Mouse (Mus musculus) forebrain, embryonic 11.5 days (tissue): ENCODE measurements around the gene Gm10295. TPM values are rescaled to one million over a fixed set of nuclear protein-coding genes. Genes with fewer than 3 reads are reported as not detected.

Source experiments
- ATAC-seq: fragments of 200-750 bp; cut with Nextera tagmentation; replicated peaks from 2 replicates; pipeline ENCODE4 v1.8.0; 2017; ENCODE audit warnings: moderate TSS enrichment; ENCODE audit not compliant: low FRiP score
- DNase-seq: peaks from one replicate; pipeline ENCODE4 v3.0.0-alpha.2; 2017; ENCODE audit warnings: low spot score
- H3K27ac ChIP-seq: fragments of 300-500 bp; sonication (generic); 2 replicates; pipeline ENCODE4 v1.5.1; 2014; ENCODE audit warnings: low read depth, low read length
- H3K27me3 ChIP-seq: fragments of 300-500 bp; sonication (generic); 2 replicates; pipeline ENCODE4 v1.6.1; 2014; ENCODE audit warnings: mild to moderate bottlenecking, low read length, mixed read lengths; ENCODE audit not compliant: control insufficient read depth, insufficient read depth
- H3K36me3 ChIP-seq: fragments of 300-500 bp; sonication (generic); 2 replicates; pipeline ENCODE4 v1.6.1; 2014; ENCODE audit warnings: mild to moderate bottlenecking, low read length, moderate library complexity, mixed read lengths; ENCODE audit not compliant: control insufficient read depth, insufficient read depth
- H3K4me1 ChIP-seq: fragments of 300-500 bp; sonication (generic); replicated peaks from 2 replicates; pipeline ENCODE4 v1.6.1; 2014; ENCODE audit warnings: low read length, mixed read lengths; ENCODE audit not compliant: control insufficient read depth, insufficient read depth
- H3K4me2 ChIP-seq: fragments of 300-500 bp; sonication (generic); 2 replicates; pipeline ENCODE4 v1.6.1; 2014; ENCODE audit warnings: low read depth, mild to moderate bottlenecking, low read length, moderate library complexity, mixed read lengths; ENCODE audit not compliant: severe bottlenecking
- H3K4me3 ChIP-seq: fragments of 300-500 bp; sonication (generic); 2 replicates; pipeline ENCODE4 v1.5.1; 2014; ENCODE audit warnings: low read depth, low read length
- H3K9ac ChIP-seq: fragments of 300-500 bp; sonication (generic); 2 replicates; pipeline ENCODE4 v1.6.1; 2014; ENCODE audit warnings: low read length
- H3K9me3 ChIP-seq: fragments of 300-500 bp; sonication (generic); 2 replicates; pipeline ENCODE4 v1.6.1; 2016; ENCODE audit warnings: low read length, mixed read lengths; ENCODE audit not compliant: control insufficient read depth
- WGBS: fragments of 180-500 bp; shearing (Covaris S2); extraction: QIAGEN DNeasy Blood & Tissue Kit; methylation state at CpG from one replicate; pipeline ENCODE4 v1.1.7; 2014; 5-methylcytosine and 5-hydroxymethylcytosine counted together
- polyA plus RNA-seq: library from polyadenylated mRNA; unstranded; fragments of >200 nt; fragmentation: Nextera tagmentation; extraction: Ambion mirVana; gene quantifications from 2 replicates; pipeline ENCODE4 v1.2.1, GENCODE M21; 2014

Gene Gm10295
- polyA plus RNA-seq, 1 experiment from 2014 or later: not detected

GRCm38 (mm10) chr7:71370746-71371145, 19.5 kb upstream of the Gm10295 start:
- Histone ChIP-seq H3K9ac (no peak overlapping the region), H3K4me1 (no peaks in the 10 kb centered on the region), H3K27me3 (no peaks in the 10 kb centered on the region), H3K9me3 (no peaks in the 10 kb centered on the region), H3K4me2 (no peak overlapping the region), H3K4me3 (no peak overlapping the region), H3K36me3 (no peaks in the 10 kb centered on the region), H3K27ac (no peak overlapping the region)
- ATAC-seq (no peak), DNase-seq (no peak)
- 69% methylated on average over 2 of the region's 2 CpGs for WGBS

GRCm38 (mm10) chr7:71370128-71370527, 18.8 kb upstream of the Gm10295 start:
- Histone ChIP-seq H3K4me2 (no peak overlapping the region), H3K4me1 (no peaks in the 10 kb centered on the region), H3K27ac (no peak overlapping the region), H3K9ac (no peak overlapping the region), H3K36me3 (no peaks in the 10 kb centered on the region), H3K4me3 (no peak overlapping the region), H3K9me3 (no peaks in the 10 kb centered on the region), H3K27me3 (no peaks in the 10 kb centered on the region)
- no peak for ATAC-seq
- no peak for DNase-seq
- WGBS: 84% methylated on average over 3 of the region's 3 CpGs

DNA sequence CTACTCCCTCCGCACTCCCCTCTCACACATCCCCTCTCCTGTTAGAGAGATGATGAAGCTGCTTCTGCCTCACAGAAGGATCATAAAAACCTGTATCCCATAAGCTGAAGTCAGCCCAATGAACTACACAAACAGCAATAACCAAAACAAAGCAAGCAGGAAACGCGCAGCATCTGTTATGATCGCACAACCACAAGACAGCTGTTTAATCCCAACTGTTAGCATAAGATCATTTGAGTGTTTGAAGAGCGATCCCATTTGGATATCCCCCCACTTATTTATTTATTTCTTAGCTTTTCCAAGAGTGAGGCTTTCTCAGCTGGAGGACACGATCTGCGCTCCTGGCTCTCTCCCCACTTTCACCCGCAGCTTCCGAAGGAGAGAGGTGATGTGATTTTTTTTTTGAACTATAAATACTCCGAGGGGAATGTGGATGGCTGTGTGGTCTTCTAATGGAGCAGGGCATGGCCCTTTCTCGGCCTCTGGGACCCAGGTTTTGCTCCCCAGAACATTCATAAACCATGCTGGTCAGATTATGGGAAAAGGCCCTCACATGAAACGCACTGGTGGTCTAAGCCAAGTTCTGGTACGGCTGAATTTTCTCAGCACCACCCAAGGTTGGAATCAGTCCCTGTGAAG, 17.4 kb upstream of the Gm10295 start:
- no peak for ATAC-seq
- no peak overlapping the region for H3K9ac ChIP-seq

GRCm38 (mm10) chr7:71355596-71355995, 4.3 kb upstream of the Gm10295 start:
- Histone ChIP-seq H3K4me2 (no peak overlapping the region), H3K27me3 (no peaks in the 10 kb centered on the region), H3K9me3 (no peaks in the 10 kb centered on the region), H3K4me1 (peaks cover 2% of the 10 kb centered on the region; the same call in 1 of the 2 replicates), H3K36me3 (no peaks in the 10 kb centered on the region), H3K9ac (no peak overlapping the region), H3K27ac (no peak overlapping the region), H3K4me3 (no peak overlapping the region)
- 93% methylated on average over 5 of the region's 5 CpGs for WGBS
- DNase-seq (no peak), ATAC-seq (no peak)

More for the DNA sequence above, 17.4 kb upstream of the Gm10295 start:
- Histone ChIP-seq H3K4me1 (no peaks in the 10 kb centered on the region), H3K4me2 (no peak overlapping the region), H3K9me3 (no peaks in the 10 kb centered on the region), H3K27me3 (no peaks in the 10 kb centered on the region), H3K36me3 (no peaks in the 10 kb centered on the region), H3K4me3 (no peak overlapping the region), H3K27ac (no peak overlapping the region)
- no peak for DNase-seq
- 90% methylated on average over 13 of the region's 13 CpGs for WGBS

DNA sequence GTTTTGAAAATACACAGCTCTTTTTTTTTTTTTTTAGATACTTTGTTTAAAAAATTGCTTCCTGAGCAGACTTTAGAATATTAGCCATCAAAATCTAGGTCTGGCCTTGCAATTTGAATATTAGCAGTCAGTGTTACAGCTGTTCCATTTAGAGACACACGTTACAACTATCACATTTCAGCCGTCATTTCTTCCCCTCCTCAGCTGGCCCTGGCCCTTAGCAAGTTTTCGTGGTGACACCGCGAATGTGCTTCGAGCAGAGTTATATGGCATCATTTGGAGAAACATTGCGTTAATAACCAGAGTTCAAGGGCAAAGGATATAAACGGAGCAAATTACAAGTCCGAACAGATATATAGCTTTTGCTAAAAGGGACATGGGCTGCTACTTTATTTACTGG, 2.4 kb downstream of the Gm10295 start:
- no peaks in the 10 kb centered on the region for H3K36me3 ChIP-seq
- H3K4me2 ChIP-seq: no peak overlapping the region
- peaks cover 2% of the 10 kb centered on the region; the same call in 1 of the 2 replicates for H3K4me1 ChIP-seq
- no peak overlapping the region for H3K27ac ChIP-seq
- H3K27me3 ChIP-seq: no peaks in the 10 kb centered on the region
- H3K9ac ChIP-seq: no peak overlapping the region
- H3K4me3 ChIP-seq: no peak overlapping the region
- no peaks in the 10 kb centered on the region for H3K9me3 ChIP-seq
- ATAC-seq: no peak
- DNase-seq: no peak
- 90% methylated on average over 9 of the region's 9 CpGs for WGBS

GRCm38 (mm10) chr7:71324919-71325583, 26.2 kb downstream of the Gm10295 start:
- Histone ChIP-seq H3K4me1 (no peaks in the 10 kb centered on the region), H3K9me3 (no peaks in the 10 kb centered on the region), H3K4me2 (no peak overlapping the region), H3K27me3 (no peaks in the 10 kb centered on the region), H3K36me3 (no peaks in the 10 kb centered on the region), H3K27ac (no peak overlapping the region), H3K9ac (no peak overlapping the region), H3K4me3 (no peak overlapping the region)
- ATAC-seq (no peak), DNase-seq (no peak)
- 85% methylated on average over 11 of the region's 11 CpGs for whole genome bisulfite sequencing

- no peaks in the 10 kb centered on the region for H3K4me1 ChIP-seq
- H3K9ac ChIP-seq: no peak overlapping the region
- ATAC-seq (no peak), DNase-seq (no peak)
- WGBS: 87% methylated on average over 7 of the region's 7 CpGs
- no peak overlapping the region for H3K4me3 ChIP-seq
- no peaks in the 10 kb centered on the region for H3K36me3 ChIP-seq
- no peak overlapping the region for H3K27ac ChIP-seq
- H3K27me3 ChIP-seq: no peaks in the 10 kb centered on the region
- H3K4me2 ChIP-seq: no peak overlapping the region
- H3K9me3 ChIP-seq: no peaks in the 10 kb centered on the region
Observed at GRCm38 (mm10) chr7:71313148-71313765, 38.0 kb downstream of the Gm10295 start.

GRCm38 (mm10) chr7:71312375-71312774, 38.9 kb downstream of the Gm10295 start:
- Histone ChIP-seq H3K9me3 (no peaks in the 10 kb centered on the region), H3K4me3 (no peak overlapping the region), H3K4me1 (no peaks in the 10 kb centered on the region), H3K36me3 (no peaks in the 10 kb centered on the region), H3K4me2 (no peak overlapping the region), H3K27me3 (no peaks in the 10 kb centered on the region), H3K9ac (no peak overlapping the region), H3K27ac (no peak overlapping the region)
- DNase-seq: no peak
- 85% methylated on average over 3 of the region's 3 CpGs for WGBS
- ATAC-seq: no peak
